ENCODE assay signal across 18 mouse cellular contexts in the genomic region with DNA sequence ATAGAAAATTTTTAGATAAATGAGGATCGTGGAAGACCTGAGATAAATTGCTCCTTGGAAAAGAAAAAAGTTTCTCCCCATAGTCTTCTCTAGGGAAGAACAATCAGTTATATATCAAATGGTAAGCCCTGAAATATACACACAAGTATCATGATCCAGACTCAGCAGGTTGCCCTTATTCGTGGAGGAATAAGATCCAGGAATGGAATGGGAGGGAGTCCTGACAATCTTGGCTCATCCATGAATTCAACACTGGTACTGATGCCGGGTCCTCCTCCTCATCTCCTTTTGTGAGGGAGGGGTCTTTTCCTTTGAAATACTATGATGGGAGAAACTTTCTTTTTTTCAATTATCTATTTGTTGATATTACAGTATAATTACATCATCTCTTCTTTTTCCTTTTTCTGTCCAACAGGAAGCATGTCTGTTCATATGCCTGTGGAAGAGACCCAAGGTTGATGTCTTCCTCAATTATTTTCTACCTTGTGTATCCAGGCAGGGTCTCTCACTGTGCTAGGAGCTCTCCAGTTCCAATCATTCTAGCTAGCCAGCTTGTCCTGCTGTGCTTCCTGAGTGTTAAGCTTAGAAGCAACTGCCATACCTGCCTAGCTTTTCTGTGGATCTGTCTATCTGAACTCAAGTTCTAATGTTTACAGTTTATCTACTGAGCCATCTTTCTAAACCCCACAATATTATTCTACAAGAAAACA.
DNase-seq lines count a peak whose midpoint lies in the region; ATAC-seq and TF ChIP-seq lines count a peak whose summit lies in the region.
"Had no signal": no experiment of that assay in that cellular context is flagged by ENCODE, and none has a peak within 500 bp of the region (broad histone marks: within the 10 kb centered on the region; RNA-seq: fewer than 3 reads in every experiment).

No protein-coding gene starts in this region.

- 80% methylated on average over 3 of the region's 3 CpGs for WGBS in forebrain, embryonic 14.5 days
- WGBS in forebrain, embryonic 12.5 days, result 84% methylated on average over 3 of the region's 3 CpGs
- 91% methylated on average over 3 of the region's 3 CpGs for WGBS in midbrain, postnatal 0 days
- WGBS in midbrain, embryonic 10.5 days, result 88% methylated on average over 3 of the region's 3 CpGs
- 91% methylated on average over 3 of the region's 3 CpGs for WGBS in midbrain, embryonic 15.5 days

- H3K9me3 ChIP-seq in forebrain, embryonic 14.5 days (replicated peaks; ENCODE audit: control insufficient read depth, low read length), result no peaks in the 10 kb centered on the region
- H3K9me3 ChIP-seq in forebrain, embryonic 12.5 days, result no peaks in the 10 kb centered on the region
- H3K9me3 ChIP-seq in midbrain, postnatal 0 days (ENCODE audit: low read length), result no peaks in the 10 kb centered on the region
- H3K9me3 ChIP-seq in midbrain, embryonic 10.5 days (replicated peaks), result no peaks in the 10 kb centered on the region
- H3K9me3 ChIP-seq in midbrain, embryonic 15.5 days, result no peaks in the 10 kb centered on the region
- H3K9me3 ChIP-seq: embryonic facial prominence, embryonic 13.5 days; heart, embryonic 15.5 days; limb, embryonic 10.5 days; neural tube, embryonic 15.5 days had no signal

- no peak overlapping the region for H3K9ac ChIP-seq in forebrain, embryonic 14.5 days (ENCODE audit: low read length)
- H3K9ac ChIP-seq in forebrain, embryonic 12.5 days, result no peak overlapping the region
- no peak overlapping the region for H3K9ac ChIP-seq in midbrain, postnatal 0 days (replicated peaks; ENCODE audit: low read length, poor library complexity, severe bottlenecking)
- H3K9ac ChIP-seq in midbrain, embryonic 15.5 days, result no peak overlapping the region
- H3K9ac ChIP-seq: embryonic facial prominence, embryonic 13.5 days; heart, embryonic 15.5 days; liver, postnatal 0 days; neural tube, embryonic 15.5 days had no signal

- no peaks in the 10 kb centered on the region for H3K27me3 ChIP-seq in forebrain, embryonic 14.5 days (replicated peaks; ENCODE audit: control insufficient read depth, insufficient read depth, low read length)
- no peaks in the 10 kb centered on the region for H3K27me3 ChIP-seq in forebrain, embryonic 12.5 days
- no peaks in the 10 kb centered on the region for H3K27me3 ChIP-seq in midbrain, postnatal 0 days (ENCODE audit: insufficient read depth, low read length)
- H3K27me3 ChIP-seq in midbrain, embryonic 10.5 days (ENCODE audit: low read depth, poor library complexity, severe bottlenecking), result no peaks in the 10 kb centered on the region
- no peaks in the 10 kb centered on the region for H3K27me3 ChIP-seq in midbrain, embryonic 15.5 days (replicated peaks)
- H3K27me3 ChIP-seq: CH12.LX; embryonic facial prominence, embryonic 13.5 days; heart, embryonic 15.5 days; neural tube, embryonic 15.5 days had no signal

- H3K36me3 ChIP-seq in forebrain, embryonic 14.5 days (ENCODE audit: control insufficient read depth, insufficient read depth, low read length), result no peaks in the 10 kb centered on the region
- H3K36me3 ChIP-seq in forebrain, embryonic 12.5 days (replicated peaks), result no peaks in the 10 kb centered on the region
- H3K36me3 ChIP-seq in midbrain, postnatal 0 days (ENCODE audit: insufficient read depth, low read length), result no peaks in the 10 kb centered on the region
- no peaks in the 10 kb centered on the region for H3K36me3 ChIP-seq in midbrain, embryonic 10.5 days
- no peaks in the 10 kb centered on the region for H3K36me3 ChIP-seq in midbrain, embryonic 15.5 days (replicated peaks)
- H3K36me3 ChIP-seq: embryonic facial prominence, embryonic 13.5 days; heart, embryonic 15.5 days; limb, embryonic 10.5 days; neural tube, embryonic 15.5 days had no signal

- peak; percentile 35 for ATAC-seq in forebrain, embryonic 14.5 days
- ATAC-seq in forebrain, embryonic 12.5 days (ENCODE audit: low FRiP score), result no peak
- ATAC-seq in midbrain, postnatal 0 days (ENCODE audit: low FRiP score), result peak; percentile 31; the same call in 1 of the 2 replicates
- ATAC-seq in midbrain, embryonic 15.5 days (replicated peaks), result no peak
- ATAC-seq: liver, postnatal 0 days had no signal

- TF ChIP-seq CTCF in midbrain, postnatal 0 days (IDR thresholded peaks at IDR 0.05), result no peak

- H3K4me3 ChIP-seq in forebrain, embryonic 14.5 days (ENCODE audit: low read depth, low read length), result no peak overlapping the region
- no peak overlapping the region for H3K4me3 ChIP-seq in forebrain, embryonic 12.5 days (replicated peaks)
- no peak overlapping the region for H3K4me3 ChIP-seq in midbrain, postnatal 0 days (ENCODE audit: low read depth, low read length)
- H3K4me3 ChIP-seq in midbrain, embryonic 10.5 days, result no peak overlapping the region
- H3K4me3 ChIP-seq in midbrain, embryonic 15.5 days, result no peak overlapping the region
- H3K4me3 ChIP-seq: embryonic facial prominence, embryonic 13.5 days; heart, adult 2 months; heart, embryonic 15.5 days; limb, embryonic 10.5 days; neural tube, embryonic 15.5 days had no signal

- no peak overlapping the region for H3K4me2 ChIP-seq in forebrain, embryonic 14.5 days (ENCODE audit: low read length)
- H3K4me2 ChIP-seq in forebrain, embryonic 12.5 days, result no peak overlapping the region
- no peak overlapping the region for H3K4me2 ChIP-seq in midbrain, postnatal 0 days (ENCODE audit: low read depth, low read length, poor library complexity, severe bottlenecking)
- H3K4me2 ChIP-seq in midbrain, embryonic 15.5 days, result no peak overlapping the region
- H3K4me2 ChIP-seq: embryonic facial prominence, embryonic 13.5 days; heart, embryonic 15.5 days; neural tube, embryonic 15.5 days had no signal

- H3K4me1 ChIP-seq in forebrain, embryonic 14.5 days (ENCODE audit: control insufficient read depth, insufficient read depth, low read length), result no peaks in the 10 kb centered on the region
- no peaks in the 10 kb centered on the region for H3K4me1 ChIP-seq in forebrain, embryonic 12.5 days
- H3K4me1 ChIP-seq in midbrain, postnatal 0 days (ENCODE audit: insufficient read depth, low read length), result no peaks in the 10 kb centered on the region
- no peaks in the 10 kb centered on the region for H3K4me1 ChIP-seq in midbrain, embryonic 10.5 days
- no peaks in the 10 kb centered on the region for H3K4me1 ChIP-seq in midbrain, embryonic 15.5 days
- H3K4me1 ChIP-seq: embryonic facial prominence, embryonic 13.5 days; heart, embryonic 15.5 days; limb, embryonic 10.5 days; neural tube, embryonic 15.5 days had no signal

- DNase-seq in forebrain, embryonic 14.5 days (ENCODE audit: low spot score), result peak; percentile 45
- peak; percentile 68 for DNase-seq in midbrain, postnatal 0 days (ENCODE audit: low spot score)
- no peak for DNase-seq in midbrain, embryonic 10.5 days (ENCODE audit: low spot score)
- DNase-seq in cerebellum, postnatal 14 days, result peak; percentile 72 to 77
- no peak for DNase-seq in gastrocnemius, adult 18-20 months (ENCODE audit: low spot score)
- DNase-seq: gastrocnemius, postnatal 25 days; liver, postnatal 0 days; lung, postnatal 10 days; thymus, postnatal 14 days had no signal

- 0 out of 2 replicates have a peak overlapping the region, but pooled peaks have one; percentile 3 for H3K27ac ChIP-seq in forebrain, embryonic 14.5 days (ENCODE audit: low read depth, low read length)
- no peak overlapping the region for H3K27ac ChIP-seq in forebrain, embryonic 12.5 days
- no peak overlapping the region for H3K27ac ChIP-seq in midbrain, postnatal 0 days (ENCODE audit: low read depth, low read length)
- H3K27ac ChIP-seq in midbrain, embryonic 10.5 days (replicated peaks), result no peak overlapping the region
- no peak overlapping the region for H3K27ac ChIP-seq in midbrain, embryonic 15.5 days
- H3K27ac ChIP-seq: embryonic facial prominence, embryonic 13.5 days; heart, adult 2 months; heart, embryonic 15.5 days; limb, embryonic 10.5 days; stomach, postnatal 0 days had no signal

Comparison
In these comparisons a context has a peak if more than half of its experiments do, and no peak if none do; other contexts are left out.
1. ATAC-seq: peak in forebrain, embryonic 14.5 days (single experiment) and midbrain, postnatal 0 days (single experiment); none in forebrain, embryonic 12.5 days (single experiment) and midbrain, embryonic 15.5 days (single experiment).
2. DNase-seq: peak in forebrain, embryonic 14.5 days (single experiment), midbrain, postnatal 0 days (single experiment) and cerebellum, postnatal 14 days (2 of 2); none in midbrain, embryonic 10.5 days (single experiment) and gastrocnemius, adult 18-20 months (single experiment).